Mouse (Mus musculus) granulocyte monocyte progenitor cell, adult 5-6 weeks (primary cell): ENCODE data around the gene U2af2. TPM values are rescaled to one million over a fixed set of nuclear protein-coding genes. Genes with fewer than 3 reads are reported as not detected.

Experiments
- ATAC-seq: replicated peaks from 2 replicates; pipeline ENCODE4 v1.8.0; 2016; ENCODE audit warnings: mild to moderate bottlenecking, moderate TSS enrichment, inconsistent platforms; ENCODE audit not compliant: poor library complexity, severe bottlenecking
- total RNA-seq, 2 experiments: library from RNA; stranded (forward) in 1 of 2; stranded (reverse) in 1 of 2; fragments of 200-712, 200-1000 nt in 1 of 2; fragments of >200 nt in 1 of 2; fragmentation: Nextera tagmentation in 1 of 2; gene quantifications; 2 replicates each; pipeline ENCODE4 v1.2.3; 2014 to 2017

The U2af2 gene
- total RNA-seq, 2 experiments from 2014 or later = 204 to 265 TPM

- ATAC-seq = no peak
Measured at GRCm38 (mm10) chr7:5036136-5036535, 25.8 kb upstream of the U2af2 start.

DNA sequence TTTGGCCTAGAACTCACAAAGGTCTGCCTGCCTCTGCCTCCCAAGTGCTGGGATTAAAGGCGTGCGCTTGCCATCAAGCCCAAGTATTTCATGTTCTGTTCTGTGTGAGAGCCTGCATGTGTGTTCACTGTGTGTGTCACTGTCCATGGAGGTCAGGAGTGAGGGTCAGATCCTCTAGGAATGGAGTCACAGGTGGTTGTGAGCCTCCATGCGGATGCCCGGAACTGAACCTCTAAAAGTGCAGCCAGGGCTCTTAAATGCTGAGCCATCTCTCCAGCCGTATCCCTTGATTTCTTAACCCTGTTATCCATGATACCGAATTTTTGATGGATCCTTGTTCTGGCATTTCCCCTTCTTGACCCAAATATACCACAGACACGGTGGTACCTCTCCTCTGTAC is 24.9 kb upstream of the U2af2 start:
- ATAC-seq = no peak

- ATAC-seq = no peak
Measured at GRCm38 (mm10) chr7:5037467-5037866, 24.5 kb upstream of the U2af2 start.

DNA sequence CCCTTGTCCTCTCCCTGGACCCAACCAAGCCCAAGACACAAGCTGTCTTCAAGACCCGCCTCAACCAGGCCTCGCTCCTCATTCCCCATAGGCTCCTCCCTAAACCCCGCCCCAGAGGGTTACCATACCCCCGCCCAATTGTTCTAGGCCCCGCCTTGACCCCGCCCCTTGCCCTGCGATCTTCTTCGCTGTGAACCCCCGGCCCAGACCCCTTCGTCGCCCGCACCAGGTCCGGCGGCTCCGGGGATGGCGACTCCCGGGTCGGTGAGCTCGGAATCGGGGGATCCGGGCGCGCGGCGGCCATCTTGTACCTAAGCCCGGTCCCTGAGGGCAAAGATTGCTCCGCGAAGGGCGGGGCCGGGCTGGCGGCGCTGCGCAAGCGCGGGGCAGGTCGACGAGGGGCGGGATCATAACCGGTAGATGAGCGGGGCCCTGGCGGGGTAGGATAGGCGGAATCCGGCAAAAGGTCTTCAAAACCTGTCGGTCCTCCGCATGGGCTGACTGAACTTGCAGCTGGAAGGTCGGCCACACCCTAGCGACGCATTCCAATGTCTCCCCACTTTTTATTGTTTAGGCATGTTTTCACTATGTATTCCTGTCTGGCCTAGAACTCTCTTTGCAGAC is 23.7 kb upstream of the U2af2 start, which contains the start of gene Zfp784:
Zfp784 (minus strand) TSS at position 338 of the 624 bp plus-strand sequence.
- peak; percentile 95 for ATAC-seq

DNA sequence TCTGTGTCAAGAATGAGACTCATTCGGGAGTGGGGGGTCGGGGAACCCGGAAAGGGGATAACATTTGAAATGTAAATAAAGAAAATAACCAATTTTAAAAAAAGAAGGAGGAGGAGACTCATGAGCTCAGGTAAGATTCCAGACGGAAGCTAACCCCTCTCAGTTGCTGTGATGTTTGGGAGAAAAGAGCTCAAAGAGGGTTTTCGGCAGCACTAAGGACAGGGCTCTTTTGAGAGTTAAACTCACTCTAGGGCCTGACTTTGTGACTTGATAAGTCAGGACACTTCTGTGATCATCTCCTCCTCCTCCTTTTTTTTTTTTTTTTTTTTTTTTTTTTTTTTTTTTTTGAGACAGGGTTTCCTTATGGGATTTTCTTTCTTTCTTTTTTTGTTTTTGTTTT is 23.0 kb upstream of the U2af2 start:
- ATAC-seq = no peak

GRCm38 (mm10) chr7:5044981-5045380 is 17.0 kb upstream of the U2af2 start:
- ATAC-seq = no peak

- ATAC-seq = no peak
Measured at GRCm38 (mm10) chr7:5046112-5046511, 15.8 kb upstream of the U2af2 start.

GRCm38 (mm10) chr7:5047313-5047712 is 14.6 kb upstream of the U2af2 start:
- peak; percentile 44; the same call in 1 of the 2 replicates for ATAC-seq

GRCm38 (mm10) chr7:5051193-5052192 is 10.4 kb upstream of the U2af2 start, which contains the start of gene Zfp580:
Gene Zfp580, plus strand, starts transcription at chr7:5051538.
- ATAC-seq = peak; percentile 50

GRCm38 (mm10) chr7:5052438-5052837 is 9.5 kb upstream of the U2af2 start:
- no peak for ATAC-seq

DNA sequence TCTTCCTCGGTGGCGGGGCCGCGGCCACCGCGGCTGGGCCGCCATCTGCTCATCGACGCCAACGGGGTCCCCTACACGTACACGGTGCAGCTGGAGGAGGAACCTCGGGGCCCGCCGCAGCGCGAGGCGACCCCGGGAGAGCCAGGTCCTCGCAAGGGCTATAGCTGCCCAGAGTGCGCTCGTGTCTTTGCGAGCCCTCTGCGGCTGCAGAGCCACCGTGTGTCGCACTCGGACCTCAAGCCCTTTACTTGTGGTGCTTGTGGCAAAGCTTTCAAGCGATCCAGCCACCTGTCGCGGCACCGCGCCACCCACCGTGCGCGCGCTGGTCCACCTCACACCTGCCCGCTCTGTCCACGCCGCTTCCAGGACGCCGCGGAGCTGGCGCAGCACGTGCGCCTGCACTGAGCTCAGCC is 9.0 kb upstream of the U2af2 start:
- ATAC-seq = no peak; the same call in 1 of the 2 replicates

- ATAC-seq = peak; percentile 26
Measured at GRCm38 (mm10) chr7:5053456-5054179, 8.3 kb upstream of the U2af2 start.

DNA sequence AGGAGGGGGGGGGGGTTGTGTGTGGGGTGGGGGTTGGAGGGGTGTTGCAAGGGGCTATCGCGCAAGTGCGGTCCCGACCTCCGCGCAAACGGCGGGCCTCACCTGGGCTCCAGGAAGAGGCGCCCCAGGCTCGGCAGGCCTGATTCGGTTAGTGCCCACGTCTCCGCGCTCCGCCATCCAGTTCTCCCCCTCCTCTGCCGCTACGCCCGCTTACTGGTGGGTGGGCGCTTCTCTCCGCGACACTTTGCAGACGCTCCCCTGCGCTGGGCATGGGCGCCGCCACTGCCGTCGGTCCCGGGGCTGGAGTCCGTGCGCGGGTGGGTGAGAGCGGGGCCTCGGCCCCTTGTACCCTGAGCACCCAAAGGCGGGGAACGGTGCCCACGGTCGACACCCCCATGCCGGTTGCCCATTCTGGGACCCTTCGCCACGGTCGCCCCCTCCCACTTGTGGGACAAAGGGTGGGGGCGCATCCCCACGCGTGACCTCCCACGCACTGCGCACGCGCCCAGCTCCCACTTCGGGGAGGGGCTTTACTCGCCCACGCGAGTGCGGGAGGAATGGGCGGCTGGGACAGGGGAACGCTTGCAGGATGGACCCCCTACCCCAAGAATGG is 5.2 kb upstream of the U2af2 start:
- no peak for ATAC-seq

DNA sequence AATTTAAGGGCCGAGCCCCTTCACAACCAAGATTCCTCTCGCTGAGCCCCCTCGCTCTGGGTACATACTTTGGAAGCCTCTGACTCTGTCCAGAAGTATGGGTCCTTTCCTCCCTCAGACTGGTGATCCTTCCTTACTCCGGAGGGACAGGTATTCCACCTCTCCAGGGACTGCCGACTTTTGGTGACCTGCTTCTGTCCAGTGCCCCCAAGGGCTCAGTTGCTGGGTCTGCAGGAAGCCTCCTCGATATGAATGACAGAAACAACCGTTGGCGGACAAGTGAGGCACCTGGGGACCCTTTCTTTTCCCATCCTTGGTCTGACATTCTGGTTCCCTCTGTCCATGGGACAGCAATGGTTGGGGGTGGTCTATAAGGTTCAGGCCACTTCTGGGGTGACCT is 4.6 kb upstream of the U2af2 start:
- ATAC-seq = no peak

GRCm38 (mm10) chr7:5057804-5058203 is 4.1 kb upstream of the U2af2 start:
- peak; percentile 17 for ATAC-seq

DNA sequence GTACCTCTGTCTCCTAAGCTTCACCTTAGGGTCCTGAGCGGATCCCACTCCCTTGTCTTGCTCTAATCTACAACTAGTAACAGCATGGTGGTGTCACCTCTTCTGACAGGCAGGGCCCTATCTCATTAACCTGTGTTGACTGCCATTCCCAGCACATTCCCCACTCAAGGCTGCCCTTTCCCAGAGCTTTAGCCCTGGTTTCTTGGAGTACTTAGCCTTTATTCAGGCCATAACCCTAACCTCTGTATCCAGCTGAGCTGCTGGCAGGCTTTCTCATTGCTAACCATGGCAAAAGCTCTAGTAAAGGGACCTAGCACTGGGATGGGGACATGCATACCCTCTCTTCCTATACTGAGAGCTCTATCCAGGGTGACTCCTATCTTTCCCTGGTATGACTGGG is 3.3 kb upstream of the U2af2 start:
- no peak for ATAC-seq

- no peak for ATAC-seq
Measured at GRCm38 (mm10) chr7:5059421-5059820, 2.5 kb upstream of the U2af2 start.

GRCm38 (mm10) chr7:5060239-5060731 is 1.7 kb upstream of the U2af2 start:
- peak; percentile 28 for ATAC-seq

- peak; percentile 59 for ATAC-seq
Measured at GRCm38 (mm10) chr7:5060944-5061773, 784 bp upstream of the U2af2 start.
